Mouse (Mus musculus) c-Kit-positive CD71-positive TER-119-negative erythroid progenitor cells, embryonic 14.5 days (primary cell): ENCODE results near the gene Grik4.

Experiments used
- DNase-seq: peaks from one replicate; pipeline ENCODE4 v3.0.0-alpha.2; 2013; ENCODE audit warnings: low read depth

The Grik4 gene

DNA sequence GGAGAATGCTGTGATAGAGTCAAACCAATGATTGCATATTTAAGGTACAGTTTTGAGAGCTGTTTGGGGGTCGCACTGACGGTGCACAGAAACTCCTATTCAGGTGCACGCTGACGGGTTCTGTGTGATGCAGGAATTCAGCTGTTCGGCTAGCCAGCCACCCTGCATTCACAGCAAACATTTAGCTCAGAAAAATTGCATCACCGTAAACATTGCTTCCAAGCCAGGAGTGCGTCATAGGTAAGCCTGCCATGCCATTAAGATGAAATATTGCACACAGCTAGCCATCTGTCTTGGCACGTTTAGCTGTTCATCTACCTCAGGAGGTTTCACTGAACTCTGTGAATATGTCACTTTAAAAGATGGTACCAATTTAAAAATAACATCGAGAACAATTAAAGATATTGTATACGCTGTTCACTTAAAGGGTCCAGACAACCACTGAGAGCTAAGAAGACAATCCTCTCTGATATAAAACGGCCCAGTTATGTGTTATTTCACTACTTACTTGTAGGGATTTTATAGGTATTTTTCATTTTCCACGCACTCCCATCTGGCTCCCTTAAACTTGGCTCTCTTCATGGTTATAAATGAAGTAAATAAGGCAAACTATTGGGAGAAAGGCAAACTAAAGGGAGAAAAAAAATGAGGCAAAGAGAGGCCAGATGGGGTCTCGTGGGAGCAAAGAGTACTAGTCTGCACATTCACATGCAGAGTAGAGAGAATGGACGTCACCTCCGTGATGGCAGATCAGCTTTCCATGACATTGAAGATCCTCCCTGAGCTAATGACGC is 453.5 kb downstream of the Grik4 start:
- no peak for DNase-seq

DNA sequence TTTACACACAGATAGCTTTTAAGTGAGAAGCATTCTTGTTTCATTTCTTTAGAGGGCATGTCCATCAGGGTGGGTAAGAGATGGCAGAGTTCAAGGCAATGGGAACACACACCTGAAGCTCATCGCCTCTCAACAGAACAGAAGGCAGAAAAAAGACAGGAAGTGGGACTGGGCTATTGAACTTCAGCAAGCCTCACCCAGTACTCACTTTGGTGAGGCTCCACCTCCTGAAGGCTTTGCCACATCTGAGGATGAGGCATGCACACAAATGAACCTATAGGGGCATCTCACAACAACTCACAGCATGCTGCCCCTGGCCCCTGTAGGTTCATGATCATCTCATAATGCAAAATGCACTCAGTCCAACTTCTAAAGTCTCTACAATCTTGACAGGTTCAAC is 456.2 kb downstream of the Grik4 start:
- no peak for DNase-seq

DNA sequence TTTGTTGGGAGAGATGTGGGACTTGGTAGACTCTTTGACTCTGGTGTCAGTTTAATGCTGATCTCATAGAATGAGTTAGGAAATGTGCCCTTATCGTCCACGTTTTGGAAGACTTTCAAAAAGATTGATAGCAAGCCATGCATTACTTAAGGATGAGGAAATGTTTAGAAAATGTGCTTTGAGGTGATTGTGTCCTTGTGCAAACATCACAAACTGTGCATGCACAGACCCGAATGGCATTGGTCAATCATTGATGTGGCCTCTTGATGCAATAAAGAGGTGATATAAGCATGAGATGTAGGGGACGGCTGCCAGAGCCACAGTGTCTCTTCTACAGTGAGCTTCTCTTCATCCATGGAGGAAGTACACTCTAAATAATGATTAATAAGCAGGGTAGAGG is 457.4 kb downstream of the Grik4 start:
- DNase-seq = no peak

DNA sequence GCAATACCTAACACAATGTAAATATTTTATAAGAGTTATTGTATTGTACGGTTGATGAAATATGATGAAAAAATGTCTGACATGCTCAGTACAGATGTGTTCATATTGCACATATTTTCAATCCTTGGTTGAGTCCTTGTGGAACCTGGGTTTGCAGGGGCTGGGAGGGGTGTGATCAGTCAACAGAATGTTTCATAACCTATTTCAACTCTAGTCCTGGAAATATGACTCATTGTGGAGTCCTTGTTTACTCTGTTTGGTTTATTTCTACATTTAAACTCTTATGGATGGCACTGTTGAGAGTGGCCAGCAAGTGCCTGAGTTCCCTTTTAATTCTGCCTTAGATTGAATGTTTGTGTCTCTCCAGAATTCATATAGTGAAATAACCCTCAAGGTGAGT is 459.6 kb downstream of the Grik4 start:
- no peak for DNase-seq

DNA sequence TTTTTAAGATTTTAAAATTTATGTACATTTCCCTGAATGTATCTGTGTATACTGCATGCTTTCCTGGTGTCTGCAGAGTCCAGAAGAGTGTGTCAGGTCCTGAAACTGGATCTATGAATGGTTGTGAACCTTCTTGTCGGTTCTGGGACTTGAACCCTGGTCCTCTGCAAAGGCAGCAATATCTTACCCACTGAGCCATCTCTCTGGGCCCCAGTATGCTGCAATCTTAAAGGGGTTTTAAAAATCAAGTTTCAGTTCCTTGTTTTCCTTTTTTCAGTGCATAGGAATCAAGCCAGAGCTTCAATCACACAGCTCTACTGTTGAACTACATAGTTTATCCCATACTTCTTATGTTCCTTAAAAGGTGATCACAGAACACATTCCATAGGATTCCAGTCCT is 461.3 kb downstream of the Grik4 start:
- no peak for DNase-seq

DNA sequence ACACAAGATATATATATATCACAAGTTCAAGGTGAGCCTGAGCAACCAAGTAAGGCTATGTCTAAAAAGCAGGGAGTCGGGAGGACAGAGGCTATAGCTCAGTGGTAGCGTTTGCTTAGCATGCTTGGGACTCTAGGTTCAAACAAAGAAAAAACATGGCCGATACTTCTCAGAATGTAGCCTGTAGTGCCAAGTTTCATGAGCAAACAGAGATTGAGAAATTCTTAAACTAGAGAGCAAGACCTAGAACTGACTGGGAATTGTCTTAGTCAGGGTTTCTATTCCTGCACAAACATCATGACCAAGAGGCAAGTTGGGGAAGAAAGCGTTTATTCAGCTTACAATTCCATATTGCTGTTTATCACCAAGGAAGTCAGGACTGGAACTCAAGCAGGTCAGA is 468.1 kb downstream of the Grik4 start:
- no peak for DNase-seq

DNA sequence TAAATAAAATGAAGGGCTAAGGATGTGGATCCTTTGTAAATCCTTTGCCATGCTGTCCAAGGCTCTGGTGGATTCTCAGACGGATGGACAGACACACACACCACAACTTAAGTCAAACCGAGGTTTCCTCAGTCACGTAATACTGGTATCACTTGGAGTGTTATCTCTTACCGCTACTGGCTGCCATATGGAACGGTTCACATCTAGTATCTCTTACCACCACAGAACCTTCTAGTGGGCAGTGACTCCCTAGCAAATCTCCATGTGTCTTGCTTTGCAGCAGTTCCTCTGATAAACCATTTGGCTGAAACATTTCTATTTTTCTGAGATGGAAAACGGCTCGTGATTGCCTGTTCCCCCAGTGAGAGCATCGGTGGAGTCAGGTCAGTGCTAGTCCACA is 470.0 kb downstream of the Grik4 start:
- DNase-seq = no peak

DNA sequence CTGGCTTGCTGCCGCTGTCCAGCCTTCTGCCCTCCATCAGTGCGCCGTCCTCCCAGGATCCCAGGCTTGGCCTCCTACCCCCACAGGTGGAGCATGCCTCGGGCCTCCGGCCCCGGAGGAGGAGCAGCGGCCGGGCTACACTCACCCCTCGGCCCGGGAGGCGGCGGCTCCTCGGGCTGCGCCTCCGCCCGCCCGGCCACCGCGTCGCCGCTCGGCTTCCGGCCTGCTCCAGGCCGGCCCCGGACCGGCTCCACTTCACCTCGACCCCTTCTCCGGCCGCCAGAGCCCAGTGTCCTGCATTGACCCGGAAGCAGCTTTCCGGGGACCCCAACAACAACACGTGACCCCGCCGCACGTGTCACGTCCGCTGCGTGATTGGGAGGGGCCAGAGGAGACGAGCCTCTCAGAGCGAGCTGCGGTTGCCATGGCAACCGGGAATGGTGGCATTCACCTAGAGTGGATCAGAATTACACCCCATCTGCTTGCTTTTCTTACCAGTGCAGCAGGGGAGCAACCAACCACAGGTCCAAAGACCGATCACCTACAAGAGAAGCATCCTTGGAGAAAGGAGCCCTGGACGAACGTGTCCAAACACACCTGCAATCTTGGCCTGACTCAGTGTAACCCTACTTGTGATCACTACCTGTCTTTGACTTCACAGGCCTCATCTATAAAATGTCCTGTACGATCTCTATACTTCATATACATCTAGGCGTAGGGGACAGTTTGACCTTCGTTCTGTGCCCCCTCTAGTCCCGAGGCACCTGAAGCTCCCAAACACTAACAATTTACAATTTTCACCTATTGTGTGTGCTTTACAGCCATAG is 472.2 kb downstream of the Grik4 start:
- DNase-seq = peak; percentile 82

DNA sequence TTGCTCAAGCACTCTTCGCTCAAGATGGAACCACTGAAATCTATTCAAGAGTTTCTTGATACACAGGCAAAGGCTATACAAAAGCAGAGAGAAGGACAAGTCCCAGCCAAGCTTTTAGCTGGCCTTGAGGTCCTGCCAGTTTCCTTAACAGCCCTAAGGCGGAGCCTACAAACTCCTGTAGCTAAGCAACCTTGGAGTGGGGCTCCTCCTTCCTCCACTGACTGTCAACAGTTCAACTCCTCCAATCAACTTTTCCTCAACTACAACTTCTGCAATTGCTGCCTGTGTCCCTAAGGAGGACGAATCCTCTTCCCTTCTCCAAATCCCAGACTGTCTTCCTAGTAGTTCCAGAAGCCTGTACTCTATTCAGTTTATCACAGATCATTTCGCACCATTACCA is 473.1 kb downstream of the Grik4 start:
- no peak for DNase-seq

DNA sequence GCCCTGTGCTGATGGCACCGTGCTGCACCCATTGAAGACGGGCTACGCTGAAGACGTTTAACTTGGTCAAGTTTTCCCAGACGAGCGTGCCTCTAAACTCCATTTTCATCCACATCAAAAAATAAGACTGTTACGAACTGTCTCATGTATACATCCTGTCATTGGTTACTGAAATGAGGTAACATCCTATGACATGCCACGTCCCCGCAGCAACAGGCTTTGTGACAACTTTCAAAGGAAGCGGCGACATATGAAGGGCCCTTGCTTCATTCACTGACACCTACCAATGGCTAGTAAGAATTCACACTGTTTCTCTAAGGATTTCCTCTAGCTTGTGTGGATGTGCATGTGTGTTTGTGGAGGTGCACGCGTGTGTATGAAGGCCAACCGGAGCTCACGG is 475.0 kb downstream of the Grik4 start:
- no peak for DNase-seq

DNA sequence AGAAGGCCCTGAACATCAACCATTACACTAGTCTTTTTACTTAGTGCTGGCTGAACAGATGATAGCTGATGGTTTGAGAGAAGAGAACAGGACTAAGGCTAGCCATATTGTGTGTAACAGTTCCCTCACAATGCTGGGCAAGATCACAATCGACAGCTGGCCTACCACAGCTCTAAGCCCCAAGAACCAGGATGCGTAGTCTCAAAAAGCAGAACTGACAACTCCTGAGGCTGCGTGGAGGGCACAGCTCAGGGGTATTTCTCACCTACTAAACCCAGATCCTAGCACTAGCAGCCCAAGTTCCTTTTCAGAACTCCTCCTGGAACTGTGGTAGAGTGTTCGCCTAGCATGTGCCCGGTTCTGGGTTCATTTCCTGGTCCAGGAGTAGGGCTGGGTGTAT is 475.9 kb downstream of the Grik4 start:
- DNase-seq = no peak
